Mouse (Mus musculus): Measurements from ENCODE around the gene Cldn18. TPM values are rescaled to one million over a fixed set of nuclear protein-coding genes. Genes with fewer than 3 reads are reported as not detected.

The Cldn18 gene
- not detected for total RNA-seq (2021)
- 0.17 TPM in 1 of 2 replicates, not detected in the other for polyA plus RNA-seq (2012; rRNA removed)
- long read RNA-seq = 0 reads

DNA sequence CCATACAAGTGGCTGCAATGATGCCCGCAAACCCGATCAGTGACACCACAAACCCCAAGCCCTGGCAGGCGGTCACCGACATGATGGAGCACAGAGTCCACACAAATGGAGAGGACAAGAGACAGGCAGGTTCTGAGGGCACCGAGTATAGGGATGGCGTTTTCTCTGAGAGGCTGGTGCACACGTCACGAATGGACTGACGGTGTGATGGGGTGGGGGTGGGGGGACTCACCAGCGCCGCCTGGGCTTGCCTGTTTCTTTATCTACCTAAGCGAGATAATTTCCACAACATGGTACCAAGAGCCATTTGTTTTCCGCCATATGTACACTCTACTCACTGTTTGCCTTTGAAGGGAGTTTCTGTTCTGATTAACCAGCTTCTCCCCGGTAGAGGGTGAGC lies at the start of gene Cldn18:
Cldn18 (minus strand) TSS at position 134 of the 400 bp plus-strand sequence.
- no peak for DNase-seq

GRCm38 (mm10) chr9:99763530-99763929 lies 46.5 kb upstream of the Cldn18 start:
- DNase-seq = no peak

GRCm38 (mm10) chr9:99750272-99750671 lies 33.2 kb upstream of the Cldn18 start:
- DNase-seq = no peak

- DNase-seq = no peak
These were observed 31.2 kb upstream of the Cldn18 start for GRCm38 (mm10) chr9:99748279-99748678.

DNA sequence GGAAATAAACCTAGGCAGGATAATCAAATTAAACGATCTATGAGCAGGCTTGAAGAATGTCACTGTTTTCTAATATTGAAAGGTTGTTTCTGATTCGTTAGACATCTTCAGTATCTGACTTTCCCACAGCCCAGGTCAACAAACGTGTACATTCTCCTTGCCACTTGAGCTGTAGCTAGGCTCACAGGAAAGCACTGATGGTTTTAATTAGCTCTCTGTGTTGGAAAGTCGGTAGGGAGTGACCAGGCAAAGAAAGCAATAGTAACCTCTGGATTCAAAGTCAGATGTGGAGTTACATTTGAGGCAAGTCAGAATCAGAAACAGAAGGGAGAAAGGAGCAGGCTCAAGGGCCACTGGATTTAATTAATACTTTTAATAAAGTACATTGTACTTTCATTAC lies 30.7 kb upstream of the Cldn18 start:
- DNase-seq = no peak

DNA sequence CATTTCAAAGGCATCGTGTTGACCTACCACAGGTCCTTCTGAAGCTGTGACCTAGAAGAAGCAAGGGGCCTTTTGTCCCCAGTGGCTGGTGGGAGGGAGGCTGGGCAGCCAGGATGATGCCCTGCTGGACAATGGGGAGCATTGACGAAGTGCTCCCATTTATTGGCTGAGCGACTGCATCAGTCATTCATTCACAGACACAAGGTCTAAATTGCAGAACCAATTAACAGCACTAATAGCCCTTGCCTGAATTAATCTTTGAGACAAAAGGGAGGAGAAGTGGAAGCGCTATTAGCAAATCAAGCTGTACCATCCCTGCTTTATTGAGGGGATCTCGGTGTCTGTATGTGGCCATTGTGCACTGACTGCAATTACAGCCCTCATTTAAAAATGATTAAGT lies 27.5 kb upstream of the Cldn18 start:
- DNase-seq = no peak

DNA sequence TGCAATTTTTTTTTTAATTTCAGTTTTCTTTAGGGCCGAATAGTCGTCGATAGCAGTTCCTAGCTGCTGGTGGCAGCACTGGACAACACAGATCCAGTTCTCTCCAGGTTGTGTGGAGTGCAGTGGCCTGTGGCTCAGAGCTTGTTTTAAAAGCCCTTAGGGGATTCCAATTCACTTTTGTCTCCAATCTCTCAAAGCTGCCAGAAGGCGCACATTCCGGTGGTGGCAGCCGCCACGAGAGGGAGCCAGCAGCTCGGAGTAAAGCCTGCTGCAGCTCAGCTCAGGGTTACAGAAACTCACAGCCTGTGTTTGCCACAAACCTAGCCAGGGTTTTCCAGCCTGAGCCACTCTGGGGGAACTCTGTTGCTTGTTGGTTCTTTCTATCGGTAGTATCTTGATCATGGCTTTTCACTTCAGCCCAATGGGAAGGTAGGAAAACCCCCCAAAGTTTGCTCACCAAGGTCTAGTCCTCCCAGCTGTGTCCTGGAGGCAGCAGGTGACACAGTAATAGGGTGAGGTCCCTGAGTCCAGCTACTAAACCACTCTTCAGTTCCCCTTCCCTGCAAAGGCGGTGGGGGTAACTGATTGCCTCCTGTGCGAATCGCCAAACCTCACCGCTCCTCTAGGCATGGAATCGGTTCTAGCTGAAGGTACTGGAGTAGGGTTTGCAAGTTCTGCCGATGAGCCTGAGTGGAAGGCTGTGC lies 13.0 kb upstream of the Cldn18 start:
- DNase-seq = peak; percentile 46

GRCm38 (mm10) chr9:99727819-99728218 lies 10.8 kb upstream of the Cldn18 start:
- DNase-seq = no peak

GRCm38 (mm10) chr9:99725278-99725677 lies 8.2 kb upstream of the Cldn18 start:
- no peak for DNase-seq

DNA sequence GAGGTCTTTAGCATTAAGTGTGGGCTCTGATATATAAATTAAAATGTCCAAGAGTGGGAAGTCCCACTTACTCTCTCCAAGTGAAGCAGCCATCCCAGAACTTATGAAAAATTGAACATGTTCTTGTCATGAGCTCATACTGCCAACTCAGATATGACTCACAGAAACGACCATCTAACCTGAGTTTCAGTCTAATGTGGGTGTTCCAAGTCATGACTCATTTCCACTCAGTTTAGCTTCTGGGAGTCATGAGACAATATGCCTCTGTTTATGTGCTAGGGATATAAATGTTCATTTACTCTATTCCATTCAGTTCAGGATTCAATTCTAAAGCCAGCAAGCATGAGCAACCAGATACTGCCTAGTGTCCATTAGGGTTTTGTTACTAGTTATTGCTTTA lies 2.9 kb upstream of the Cldn18 start:
- peak; percentile 12 for DNase-seq

- DNase-seq = no peak
These were observed 6.8 kb downstream of the Cldn18 start for GRCm38 (mm10) chr9:99710297-99710696.

DNA sequence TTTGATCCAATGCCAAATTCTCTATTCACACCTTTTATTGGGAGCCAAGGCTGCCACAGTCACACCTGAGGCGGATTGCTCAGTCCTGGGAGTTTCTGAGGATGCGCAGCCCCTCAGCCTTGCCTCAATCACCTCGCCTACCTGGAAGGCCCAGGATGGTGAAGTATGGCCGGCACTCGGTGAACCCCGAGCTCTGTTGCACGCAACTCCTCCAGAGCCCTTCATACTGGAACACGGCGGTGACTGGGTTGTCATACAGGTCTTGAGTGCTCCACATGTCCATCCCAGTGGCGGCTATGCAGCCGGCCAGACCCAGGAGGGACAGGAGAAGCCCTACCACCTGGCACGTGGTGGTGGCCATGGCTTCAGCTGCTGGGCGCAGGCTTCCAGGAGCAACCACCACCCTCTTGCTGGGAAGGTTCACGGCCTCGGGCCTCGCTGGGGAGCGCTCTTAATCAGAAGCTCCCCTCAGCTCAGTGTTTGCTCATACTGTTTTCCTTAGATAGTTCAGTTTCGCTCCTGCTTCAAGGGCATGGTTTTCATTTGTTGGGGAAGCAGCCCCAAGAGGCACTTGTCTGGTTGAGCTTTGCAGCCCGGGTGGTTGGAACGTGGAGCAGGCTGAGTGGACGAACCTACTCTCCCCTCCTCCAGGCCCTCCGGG lies 7.3 kb downstream of the Cldn18 start:
- no peak for DNase-seq

GRCm38 (mm10) chr9:99707425-99708126 lies 9.5 kb downstream of the Cldn18 start:
- no peak for DNase-seq

DNA sequence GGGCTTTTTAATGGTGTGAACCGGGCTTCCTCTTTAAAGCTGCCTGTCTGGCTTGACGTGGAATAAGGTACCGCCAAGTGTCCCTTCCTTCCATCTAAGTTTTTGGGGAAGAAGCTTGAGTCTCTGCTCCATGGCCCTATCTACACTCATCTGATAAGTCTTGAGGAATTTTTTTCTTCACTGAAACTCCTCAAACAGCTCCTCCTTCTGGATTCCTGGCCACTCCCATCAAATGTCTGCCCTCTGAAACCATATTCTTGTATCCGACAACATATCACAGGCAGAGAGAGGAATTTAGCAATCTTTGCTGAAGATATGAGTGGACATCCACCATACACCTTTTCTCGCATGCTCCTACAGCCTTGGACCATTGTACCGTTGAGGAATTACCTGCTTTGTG lies 10.8 kb downstream of the Cldn18 start:
- no peak for DNase-seq

DNA sequence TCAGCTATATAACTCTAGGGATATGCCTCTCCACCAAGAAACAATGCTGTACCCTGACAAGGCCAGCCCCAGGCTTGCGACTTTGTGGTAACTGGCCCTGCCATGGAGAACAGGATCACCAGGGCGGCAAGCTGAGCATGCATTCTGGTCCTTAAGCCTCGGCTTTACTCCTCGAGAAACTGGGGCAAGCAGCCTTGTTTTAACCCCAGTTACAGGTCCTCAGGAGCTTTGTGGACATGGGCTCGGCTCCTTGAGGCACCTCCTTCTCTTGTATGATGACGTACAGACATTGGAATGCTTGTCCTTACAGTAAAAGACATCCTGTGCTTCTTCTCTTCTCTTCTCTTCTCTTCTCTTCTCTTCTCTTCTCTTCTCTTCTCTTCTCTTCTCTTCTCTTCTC lies 13.4 kb downstream of the Cldn18 start:
- no peak for DNase-seq

GRCm38 (mm10) chr9:99702215-99702614 lies 14.9 kb downstream of the Cldn18 start:
- no peak for DNase-seq

- DNase-seq = no peak
These were observed 15.9 kb downstream of the Cldn18 start for GRCm38 (mm10) chr9:99701187-99701586.

DNA sequence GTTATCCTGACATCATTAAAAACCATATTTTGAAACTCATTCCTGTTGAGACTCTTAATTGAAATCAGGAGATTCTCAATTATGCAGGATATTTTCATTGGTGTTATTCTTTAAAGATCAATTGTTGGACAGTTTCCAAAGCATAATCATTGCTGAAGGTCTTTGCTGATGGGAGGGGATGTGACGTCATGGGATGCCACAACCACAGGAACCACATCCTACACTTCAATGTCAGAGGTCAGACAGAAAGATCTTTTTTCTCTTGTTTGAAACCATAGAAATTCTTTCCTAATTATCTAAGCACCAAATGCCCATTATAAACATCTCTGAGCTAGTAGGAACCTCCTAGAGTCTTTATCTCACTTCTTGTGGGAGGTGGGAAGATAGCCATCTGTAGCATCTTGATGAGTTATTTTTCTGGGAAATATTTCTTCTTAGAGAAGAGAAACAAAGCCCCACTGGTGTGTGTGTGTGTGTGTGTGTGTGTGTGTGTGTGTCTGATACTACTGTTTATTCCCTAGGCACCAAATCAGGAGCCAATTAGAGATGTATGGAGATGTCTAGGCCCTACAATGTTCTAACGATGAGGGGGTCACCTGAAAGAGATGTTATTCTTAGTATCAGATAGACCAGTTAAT lies 17.2 kb downstream of the Cldn18 start:
- DNase-seq = no peak

- no peak for DNase-seq
These were observed 22.1 kb downstream of the Cldn18 start for GRCm38 (mm10) chr9:99694961-99695360.

GRCm38 (mm10) chr9:99690386-99690785 lies 26.7 kb downstream of the Cldn18 start:
- no peak for DNase-seq

DNA sequence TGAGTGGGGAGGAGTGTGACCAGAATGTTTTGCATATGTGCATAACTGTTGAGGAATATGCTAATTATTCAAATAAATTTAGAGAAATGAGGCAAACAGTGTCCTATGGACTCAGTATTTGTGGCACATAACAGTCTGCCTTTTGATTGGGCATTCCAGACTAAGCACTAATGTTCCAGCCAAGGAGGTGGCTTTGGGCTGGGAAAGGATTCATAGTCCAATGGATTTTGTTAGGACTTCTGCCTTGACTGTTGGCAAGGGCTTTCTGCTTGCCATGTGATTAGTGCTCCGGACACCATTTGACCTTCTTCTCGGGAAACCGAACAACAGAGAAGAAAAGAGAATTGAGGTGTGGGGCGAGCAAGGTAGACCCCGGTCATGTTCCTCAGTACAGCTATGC lies 27.3 kb downstream of the Cldn18 start:
- DNase-seq = no peak

DNA sequence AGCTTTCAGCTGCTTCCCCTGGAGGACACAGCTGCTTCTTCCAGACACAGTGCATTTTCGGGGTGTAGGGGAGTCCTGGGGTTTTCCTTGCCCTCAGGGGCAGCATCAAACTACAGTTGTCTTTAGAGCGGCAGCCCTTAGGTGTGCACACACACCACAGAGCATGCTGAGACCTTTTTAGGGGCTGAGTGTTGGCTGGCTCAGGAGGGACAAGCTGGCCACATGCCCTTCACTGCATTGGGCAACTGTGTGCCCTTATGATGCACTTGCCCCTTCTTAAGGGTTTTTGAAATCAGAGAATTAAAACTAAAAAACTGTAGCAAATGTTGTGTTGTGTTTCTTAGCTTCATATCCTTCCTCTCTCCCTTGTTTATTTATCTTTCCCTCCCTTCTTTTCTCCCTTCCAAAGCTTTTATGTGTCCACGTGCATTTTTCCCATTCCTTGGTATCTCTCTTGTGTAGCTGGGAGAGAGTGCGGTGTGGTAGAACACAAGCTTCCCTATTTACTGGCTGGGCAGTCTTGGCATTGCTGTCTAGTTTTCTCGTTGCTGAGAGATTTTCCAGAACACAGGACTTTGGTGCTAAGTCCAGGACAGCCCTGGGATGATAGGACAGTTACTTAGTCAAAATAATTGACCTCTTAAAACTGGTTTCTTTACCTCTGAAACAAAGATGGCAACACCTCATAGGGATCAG lies 31.4 kb downstream of the Cldn18 start:
- no peak for DNase-seq

Measured in adrenal gland, adult 2 months (tissue).